ENCODE assay signal across 13 mouse cellular contexts in the genomic region with DNA sequence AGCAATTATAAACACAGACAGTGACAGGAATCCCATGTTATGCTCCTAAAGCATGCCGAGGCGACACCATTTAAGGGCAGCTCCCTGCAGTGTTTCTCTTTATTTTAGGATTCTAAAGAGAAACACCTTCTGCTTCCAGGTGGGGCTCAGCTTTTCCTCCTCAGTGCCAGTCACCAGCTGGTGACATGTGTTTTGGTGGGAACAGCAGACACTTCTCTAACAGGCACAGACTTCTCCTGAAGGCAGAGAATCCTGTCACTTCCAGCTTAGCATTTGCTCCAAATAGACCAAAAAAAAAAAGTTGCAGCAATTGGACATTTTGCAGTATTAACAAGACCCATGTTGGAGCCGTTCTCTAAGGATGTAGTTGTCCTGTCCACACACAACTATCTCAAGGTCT.
"Had no signal": no experiment of that assay in that cellular context is flagged by ENCODE, and none has a peak within 500 bp of the region (broad histone marks: within the 10 kb centered on the region; RNA-seq: fewer than 3 reads in every experiment).

No protein-coding gene starts in this region.

- DNase-seq: liver, postnatal 0 days; lung, adult 2 months; lung, postnatal 14 days; lung, postnatal 36 days; midbrain, embryonic 14.5 days; right cerebral cortex, postnatal 14 days; right cerebral cortex, postnatal 4 days; spleen, adult 18-20 months; thymus, adult 18-20 months; thymus, postnatal 14 days; thymus, postnatal 36 days had no signal

- ATAC-seq: liver, postnatal 0 days; lung, postnatal 0 days; midbrain, embryonic 16.5 days had no signal
